Mouse (Mus musculus) heart, embryonic 12.5 days (tissue): Measurements from ENCODE around the gene Glipr1l2. TPM values are rescaled to one million over a fixed set of nuclear protein-coding genes. Genes with fewer than 3 reads are reported as not detected.
"Not testable (repeated sequence)": the region's sequence is repeated elsewhere in the genome, so short reads cannot be mapped to it uniquely, and the experiment has no call there.

Source experiments
- ATAC-seq: fragments of 200-750 bp; cut with Nextera tagmentation; 2 replicates; pipeline ENCODE4 v1.8.0; 2017; ENCODE audit warnings: moderate TSS enrichment, moderate library complexity; ENCODE audit not compliant: insufficient number of reproducible peaks, low FRiP score
- H3K27ac ChIP-seq: fragments of 300-500 bp; sonication (generic); 2 replicates; pipeline ENCODE4 v1.5.1; 2016; ENCODE audit warnings: mild to moderate bottlenecking, moderate library complexity; ENCODE audit not compliant: poor library complexity, severe bottlenecking
- H3K27me3 ChIP-seq: fragments of 300-500 bp; sonication (generic); replicated peaks from 2 replicates; pipeline ENCODE4 v1.6.1; 2016; ENCODE audit warnings: mild to moderate bottlenecking, moderate library complexity
- H3K36me3 ChIP-seq: fragments of 300-500 bp; sonication (generic); 2 replicates; pipeline ENCODE4 v1.6.1; 2016; ENCODE audit warnings: mild to moderate bottlenecking, moderate library complexity
- H3K4me1 ChIP-seq: fragments of 300-500 bp; sonication (generic); replicated peaks from 2 replicates; pipeline ENCODE4 v1.6.1; 2016; ENCODE audit warnings: mild to moderate bottlenecking
- H3K4me2 ChIP-seq: fragments of 300-500 bp; sonication (generic); 2 replicates; pipeline ENCODE4 v1.6.1; 2016; ENCODE audit warnings: mild to moderate bottlenecking, moderate library complexity
- H3K4me3 ChIP-seq: fragments of 300-500 bp; sonication (generic); 2 replicates; pipeline ENCODE4 v1.5.1; 2016; ENCODE audit warnings: mild to moderate bottlenecking
- H3K9ac ChIP-seq: fragments of 300-500 bp; sonication (generic); 2 replicates; pipeline ENCODE4 v1.6.1; 2016; ENCODE audit warnings: mild to moderate bottlenecking, moderate library complexity
- H3K9me3 ChIP-seq: fragments of 300-500 bp; sonication (generic); replicated peaks from 2 replicates; pipeline ENCODE4 v1.6.1; 2016; ENCODE audit warnings: mild to moderate bottlenecking, moderate library complexity
- WGBS: fragments of 180-500 bp; shearing (Covaris S2); methylation state at CpG from one replicate; pipeline ENCODE4 v1.1.7; 2016; 5-methylcytosine and 5-hydroxymethylcytosine counted together
- polyA plus RNA-seq: library from polyadenylated mRNA; unstranded; fragments of >200 nt; fragmentation: Nextera tagmentation; extraction: Ambion mirVana; gene quantifications from 2 replicates; pipeline ENCODE4 v1.2.1, GENCODE M21; 2016

Gene Glipr1l2
- polyA plus RNA-seq, result not detected in 2 replicates

GRCm38 (mm10) chr10:112083157-112083556, at the start of gene Glipr1l2:
TSS of gene Glipr1l2 (plus strand) at chr10:112083354.
- Histone ChIP-seq H3K36me3 (no peaks in the 10 kb centered on the region), H3K27ac (no peak within 1 kb of the TSS), H3K9ac (no peak within 1 kb of the TSS), H3K27me3 (no peaks in the 10 kb centered on the region), H3K4me3 (no peak within 1 kb of the TSS), H3K4me2 (no peak within 1 kb of the TSS), H3K9me3 (no peaks in the 10 kb centered on the region), H3K4me1 (no peaks in the 10 kb centered on the region)
- no peak for ATAC-seq
- 90% methylated on average over 14 of the region's 14 CpGs for WGBS

- ATAC-seq, H3K27me3 ChIP-seq, H3K36me3 ChIP-seq, H3K4me1 ChIP-seq, H3K4me2 ChIP-seq, H3K9ac ChIP-seq, H3K9me3 ChIP-seq, H3K27ac ChIP-seq, H3K4me3 ChIP-seq: not testable (repeated sequence)
- 77% methylated on average over 9 of the region's 9 CpGs for WGBS
Measured at GRCm38 (mm10) chr10:112043523-112043922, 39.6 kb upstream of the Glipr1l2 start.

GRCm38 (mm10) chr10:112044283-112044682, 38.9 kb upstream of the Glipr1l2 start:
- H3K9me3 ChIP-seq, H3K27ac ChIP-seq, ATAC-seq, H3K9ac ChIP-seq, H3K4me2 ChIP-seq, H3K4me1 ChIP-seq, H3K36me3 ChIP-seq, H3K27me3 ChIP-seq, H3K4me3 ChIP-seq: not testable (repeated sequence)
- WGBS, result 62% methylated on average over 14 of the region's 14 CpGs

DNA sequence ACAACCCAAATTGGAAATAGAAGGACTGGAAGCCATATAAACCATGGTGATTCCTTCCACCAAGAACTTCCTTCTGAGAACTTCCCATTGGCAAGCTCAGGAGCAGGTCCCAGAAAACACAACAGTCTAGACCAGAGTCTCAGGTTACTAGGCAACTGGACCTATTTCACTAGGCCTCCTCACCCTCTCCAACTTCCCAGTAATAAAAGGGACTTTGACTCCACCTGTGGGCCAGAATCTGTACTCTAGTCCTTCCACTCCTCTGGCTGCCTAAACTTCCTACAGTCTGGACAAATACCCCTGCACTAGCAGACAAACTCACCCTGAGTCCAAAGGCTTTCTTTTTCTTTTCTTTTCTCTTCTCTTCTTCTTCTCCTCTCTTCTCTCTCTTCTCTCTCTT, 31.9 kb upstream of the Glipr1l2 start:
- H3K27ac ChIP-seq, result no peak overlapping the region
- no peaks in the 10 kb centered on the region for H3K9me3 ChIP-seq
- no peak overlapping the region for H3K4me3 ChIP-seq
- ATAC-seq, result no peak
- H3K36me3 ChIP-seq, result no peaks in the 10 kb centered on the region
- H3K4me1 ChIP-seq, result no peaks in the 10 kb centered on the region
- no peak overlapping the region for H3K9ac ChIP-seq
- H3K4me2 ChIP-seq, result no peak overlapping the region
- no peaks in the 10 kb centered on the region for H3K27me3 ChIP-seq

- WGBS, result 62% methylated on average over 2 of the region's 2 CpGs
Measured at GRCm38 (mm10) chr10:112051956-112052355, 31.2 kb upstream of the Glipr1l2 start.

DNA sequence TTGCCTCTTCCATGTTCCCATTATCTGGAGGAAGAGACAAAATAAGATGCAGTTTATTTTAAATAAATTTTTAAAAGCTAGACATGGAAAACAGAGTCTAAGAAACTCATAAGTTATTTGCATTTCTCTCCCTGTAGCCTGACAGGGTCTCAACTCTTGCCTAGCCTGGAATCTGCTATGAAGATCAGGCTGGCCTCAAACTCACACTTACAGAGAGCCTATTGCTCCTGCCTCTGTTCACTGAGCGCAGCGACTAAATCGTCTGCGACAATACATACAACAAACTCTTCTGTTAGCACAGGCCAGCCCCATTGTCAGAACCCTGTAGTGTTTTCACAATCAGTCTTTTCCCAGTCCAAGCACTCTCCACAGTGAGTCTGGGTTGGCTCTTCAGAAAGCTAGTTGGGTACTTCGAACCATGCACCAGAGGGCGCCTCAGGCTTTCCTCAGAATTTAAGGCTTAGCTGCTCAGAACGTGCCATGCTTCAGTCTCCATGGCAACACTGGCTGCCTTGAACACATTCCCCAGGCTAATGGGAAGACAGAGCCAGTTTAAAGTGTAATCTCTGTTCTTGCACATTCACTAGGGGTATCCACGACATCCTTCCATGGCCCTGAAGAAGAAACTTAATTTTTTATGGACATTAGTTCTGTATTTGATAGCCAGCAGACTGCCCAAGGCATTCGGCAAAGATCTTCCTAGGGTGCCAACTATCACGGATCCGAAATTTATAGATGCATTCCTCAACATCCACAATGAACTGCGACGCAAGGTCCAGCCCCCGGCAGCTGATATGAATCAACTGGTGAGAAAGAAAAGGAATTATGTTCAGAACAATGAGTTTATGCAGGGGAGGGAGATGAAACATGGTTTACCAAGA, 23.2 kb upstream of the Glipr1l2 start, which contains the start of gene Glipr1l1:
Gene Glipr1l1 (plus strand): TSS at position 488 of the 881 bp plus-strand sequence.
- no peak within 1 kb of the TSS for H3K4me2 ChIP-seq
- no peaks in the 10 kb centered on the region for H3K36me3 ChIP-seq
- no peak within 1 kb of the TSS for H3K9ac ChIP-seq
- no peaks in the 10 kb centered on the region for H3K4me1 ChIP-seq
- H3K27ac ChIP-seq, result no peak within 1 kb of the TSS
- H3K4me3 ChIP-seq, result no peak within 1 kb of the TSS
- 56% methylated on average over 14 of the region's 14 CpGs for WGBS
- H3K27me3 ChIP-seq, result no peaks in the 10 kb centered on the region
- no peak for ATAC-seq
- H3K9me3 ChIP-seq, result no peaks in the 10 kb centered on the region

More at GRCm38 (mm10) chr10:112051956-112052355, 31.2 kb upstream of the Glipr1l2 start:
- not testable (repeated sequence) for ATAC-seq, H3K9ac ChIP-seq, H3K27ac ChIP-seq, H3K36me3 ChIP-seq, H3K4me1 ChIP-seq, H3K27me3 ChIP-seq, H3K4me2 ChIP-seq, H3K4me3 ChIP-seq, H3K9me3 ChIP-seq

GRCm38 (mm10) chr10:112060583-112060934, 22.6 kb upstream of the Glipr1l2 start:
- ATAC-seq, H3K27me3 ChIP-seq, H3K27ac ChIP-seq, H3K36me3 ChIP-seq, H3K4me2 ChIP-seq, H3K4me3 ChIP-seq, H3K4me1 ChIP-seq, H3K9me3 ChIP-seq, H3K9ac ChIP-seq: not testable (repeated sequence)
- WGBS, result 80% methylated on average over 6 of the region's 6 CpGs

DNA sequence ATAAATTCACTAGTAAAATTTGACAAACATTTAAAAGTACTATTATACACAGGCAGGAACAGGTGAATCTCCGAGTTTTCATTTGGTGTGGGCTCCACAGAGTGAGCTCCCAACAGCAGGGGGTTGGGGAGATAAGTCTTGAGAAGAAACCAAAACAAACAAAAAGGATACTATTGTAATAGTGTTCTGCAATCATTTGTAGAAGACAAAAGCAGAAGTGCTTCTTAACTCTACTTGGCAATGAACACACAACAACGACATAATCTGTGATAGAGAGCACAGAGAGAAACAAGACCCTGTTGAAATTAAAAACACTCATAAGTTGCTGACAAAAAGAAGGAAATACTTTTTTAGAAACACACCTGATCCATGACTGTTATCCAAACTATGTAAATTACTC, 3.1 kb upstream of the Glipr1l2 start:
- H3K4me1 ChIP-seq, result no peaks in the 10 kb centered on the region
- H3K9ac ChIP-seq, result no peak overlapping the region
- 22% methylated on average over 2 of the region's 2 CpGs for whole genome bisulfite sequencing
- H3K4me3 ChIP-seq, result no peak overlapping the region
- H3K27ac ChIP-seq, result no peak overlapping the region
- no peak overlapping the region for H3K4me2 ChIP-seq
- ATAC-seq, result no peak
- no peaks in the 10 kb centered on the region for H3K9me3 ChIP-seq
- no peaks in the 10 kb centered on the region for H3K36me3 ChIP-seq
- H3K27me3 ChIP-seq, result no peaks in the 10 kb centered on the region

DNA sequence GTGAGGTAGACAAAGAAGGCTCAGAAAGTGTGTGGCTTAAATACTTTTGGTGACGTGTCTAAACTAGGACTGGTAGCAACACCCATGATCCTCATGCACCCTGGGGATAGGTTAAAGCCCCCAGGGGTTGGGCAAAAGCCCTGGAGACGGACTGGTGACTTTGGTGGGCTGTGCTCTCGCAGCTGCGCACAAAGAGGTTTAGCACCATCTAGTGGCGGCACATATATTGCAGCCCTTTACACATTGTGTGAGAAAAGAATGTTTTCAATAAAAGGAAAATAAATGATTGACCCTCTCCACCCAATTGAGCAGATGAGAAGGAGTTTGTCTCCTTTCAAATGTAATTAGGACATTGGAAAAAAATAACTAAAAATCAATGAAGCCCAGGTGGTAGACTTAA, 22.6 kb downstream of the Glipr1l2 start:
- H3K36me3 ChIP-seq, ATAC-seq, H3K4me2 ChIP-seq, H3K9ac ChIP-seq, H3K27me3 ChIP-seq, H3K27ac ChIP-seq, H3K4me1 ChIP-seq, H3K4me3 ChIP-seq: not testable (repeated sequence)
- WGBS, result 9% methylated on average over 5 of the region's 5 CpGs
- peaks cover 11% of the 10 kb centered on the region for H3K9me3 ChIP-seq

GRCm38 (mm10) chr10:112110401-112110800, 27.2 kb downstream of the Glipr1l2 start:
- Histone ChIP-seq H3K9ac (no peak overlapping the region), H3K36me3 (no peaks in the 10 kb centered on the region), H3K9me3 (no peaks in the 10 kb centered on the region), H3K4me3 (no peak overlapping the region), H3K27me3 (no peaks in the 10 kb centered on the region), H3K27ac (no peak overlapping the region), H3K4me1 (no peaks in the 10 kb centered on the region), H3K4me2 (no peak overlapping the region)
- WGBS, result 81% methylated on average over 7 of the region's 7 CpGs
- no peak for ATAC-seq

DNA sequence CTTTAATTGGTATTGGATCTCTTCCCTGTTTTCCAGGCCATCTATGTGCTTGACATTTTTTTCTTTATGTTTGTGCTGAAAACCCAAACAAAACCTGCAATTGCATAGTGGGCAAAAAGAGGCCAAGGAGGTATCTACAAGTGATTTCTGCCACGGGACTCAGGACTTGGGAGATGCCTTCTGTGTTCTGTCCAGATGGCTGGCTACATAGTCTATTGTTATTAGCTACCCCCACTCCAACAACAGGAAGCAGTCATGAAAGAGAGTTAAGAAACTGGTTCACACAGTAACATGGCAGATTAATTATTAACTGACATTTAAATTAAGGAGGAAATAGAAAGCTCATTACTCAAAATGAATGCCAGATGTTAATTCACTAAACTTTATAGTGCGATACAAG, 41.9 kb downstream of the Glipr1l2 start:
- not testable (repeated sequence) for H3K4me1 ChIP-seq, ATAC-seq, H3K27ac ChIP-seq, H3K9me3 ChIP-seq, H3K9ac ChIP-seq, H3K4me2 ChIP-seq, H3K36me3 ChIP-seq, H3K27me3 ChIP-seq, H3K4me3 ChIP-seq
- WGBS, result 59% methylated on average over 2 of the region's 2 CpGs
